Mouse (Mus musculus) embryonic stem cell, embryonic (primary cell): Measurements from ENCODE around the gene Ube3c.
"Not testable (repeated sequence)": the region's sequence is repeated elsewhere in the genome, so short reads cannot be mapped to it uniquely, and the experiment has no call there.

Experiments
- CTCF ChIA-PET, 4 experiments: fragments of 300-600 bp in 2 of 4; fragments of 350-600 bp in 2 of 4; sonication (Branson Sonifier 250); formaldehyde crosslinking; loops; one replicate each; lab custom pipeline; 2022; ENCODE audit warnings: inconsistent platforms in 2 of 4; lab: Charles Lee
- POLR2A ChIA-PET, 4 experiments: fragments of 300-600 bp in 2 of 4; fragments of 350-600 bp in 2 of 4; sonication (Branson Sonifier 250); formaldehyde crosslinking; loops; one replicate each; lab custom pipeline; 2022; ENCODE audit warnings: antibody characterized with exemption in 4 of 4, inconsistent platforms in 1 of 4; lab: Charles Lee

Gene Ube3c

GRCm38 (mm10) chr5:29568848-29569377 is at the start of gene Ube3c:
Gene Ube3c (plus strand): TSS chr5:29569242.
- ChIA-PET CTCF (interaction anchor here in 2 of 4 experiments (0.9 to 1.3 kb wide), 2 partner anchors 8 to 91 kb away, joined by 3 read pairs; partner anchors contain the start of gene Mnx1 (in 1 of the 2)), POLR2A (interaction anchor here in 3 of 4 experiments (0.5 to 2.1 kb wide), 18 partner anchors 10 to 1740 kb away, joined by 3 to 7 read pairs (median 3); partner anchors contain the start of genes Atraid (in 1 of the 3), Dnajb6 (in 1 of the 3), Hadha (in 1 of the 3) and Hadhb (in 1 of the 3))

GRCm38 (mm10) chr5:29560111-29560510 is 8.9 kb upstream of the Ube3c start:
- POLR2A ChIA-PET, result interaction anchor here in 2 of 4 experiments (0.5 to 1.5 kb wide), 4 partner anchors 8 to 182 kb away, joined by 3 read pairs; partner anchors contain the start of genes Lmbr1 (in 1 of the 2) and Mnx1 (in 1 of the 2)

GRCm38 (mm10) chr5:29560667-29561066 is 8.4 kb upstream of the Ube3c start:
- ChIA-PET CTCF (interaction anchor here (0.6 to 1.3 kb wide), 14 partner anchors 9 to 454 kb away, joined by 3 to 8 read pairs (median 3); partner anchors contain the start of gene Ube3c (in 1 of the 4)), POLR2A (interaction anchor here in 2 of 4 experiments (1.2 to 1.5 kb wide), 3 partner anchors 8 to 182 kb away, joined by 3 read pairs; partner anchors contain the start of genes Lmbr1 (in 1 of the 2) and Mnx1 (in 1 of the 2))

More at GRCm38 (mm10) chr5:29560111-29560510, 8.9 kb upstream of the Ube3c start:
- CTCF ChIA-PET, result interaction anchor here in 2 of 4 experiments (1.0 to 1.3 kb wide), 5 partner anchors 65 to 128 kb away, joined by 3 to 4 read pairs (median 3); no protein-coding TSS in a partner anchor

- POLR2A ChIA-PET, result interaction anchor here (0.5 to 2.1 kb wide), 31 partner anchors 9 to 1479 kb away, joined by 3 to 18 read pairs (median 3); partner anchors contain the start of genes Dnajb6 (in 2 of the 4), Atraid (in 1 of the 4), Garem2 (in 1 of the 4) and Gm5129 (in 1 of the 4)
- CTCF ChIA-PET, result interaction anchor here in 3 of 4 experiments (0.8 to 1.7 kb wide), 5 partner anchors 9 to 91 kb away, joined by 3 to 4 read pairs (median 3); partner anchors contain the start of gene Mnx1 (in 1 of the 3)
Observed at GRCm38 (mm10) chr5:29569378-29570280, 587 bp downstream of the Ube3c start.

GRCm38 (mm10) chr5:29574286-29574685 is 5.2 kb downstream of the Ube3c start:
- POLR2A ChIA-PET, result interaction anchor here in 1 of 4 experiments (1.0 kb wide), 1 partner anchor 79 kb away, joined by 5 read pairs; no protein-coding TSS in a partner anchor
- CTCF ChIA-PET, result not testable (repeated sequence)

- POLR2A ChIA-PET, result no interaction called here
- CTCF ChIA-PET, result no interaction called here
Observed at GRCm38 (mm10) chr5:29575085-29575484, 6.0 kb downstream of the Ube3c start.

- CTCF ChIA-PET, result interaction anchor here in 2 of 4 experiments (0.6 kb wide), 2 partner anchors 94 to 95 kb away, joined by 3 read pairs; no protein-coding TSS in a partner anchor
- POLR2A ChIA-PET, result interaction anchor here in 2 of 4 experiments (1.1 to 2.1 kb wide), 2 partner anchors 8 to 9 kb away, joined by 3 to 18 read pairs; no protein-coding TSS in a partner anchor
Observed at GRCm38 (mm10) chr5:29577795-29578631, 9.0 kb downstream of the Ube3c start.

GRCm38 (mm10) chr5:29583880-29584595 is 15.0 kb downstream of the Ube3c start:
- CTCF ChIA-PET, result no interaction called here

GRCm38 (mm10) chr5:29592161-29592560 is 23.1 kb downstream of the Ube3c start:
- CTCF ChIA-PET, POLR2A ChIA-PET: not testable (repeated sequence)

More at GRCm38 (mm10) chr5:29583880-29584595, 15.0 kb downstream of the Ube3c start:
- POLR2A ChIA-PET, result interaction anchor here in 1 of 4 experiments (2.3 kb wide), 1 partner anchor 14 kb away, joined by 11 read pairs; no protein-coding TSS in a partner anchor

- ChIA-PET POLR2A (interaction anchor here in 1 of 4 experiments (0.6 kb wide), 1 partner anchor 32 kb away, joined by 3 read pairs; no protein-coding TSS in a partner anchor), CTCF (no interaction called here)
Observed at GRCm38 (mm10) chr5:29606546-29606945, 37.5 kb downstream of the Ube3c start.

- ChIA-PET POLR2A (interaction anchor here in 1 of 4 experiments (0.6 kb wide), 1 partner anchor 38 kb away, joined by 3 read pairs; no protein-coding TSS in a partner anchor), CTCF (interaction anchor here in 1 of 4 experiments (0.8 kb wide), 1 partner anchor 66 kb away, joined by 3 read pairs; no protein-coding TSS in a partner anchor)
Observed at GRCm38 (mm10) chr5:29625610-29626009, 56.6 kb downstream of the Ube3c start.

- POLR2A ChIA-PET, result interaction anchor here in 2 of 4 experiments (0.5 to 1.2 kb wide), 3 partner anchors 11 to 196 kb away, joined by 3 read pairs; partner anchors contain the start of gene Nom1 (in 1 of the 2)
- CTCF ChIA-PET, result no interaction called here
Observed at GRCm38 (mm10) chr5:29629941-29630340, 60.9 kb downstream of the Ube3c start.

- ChIA-PET POLR2A (interaction anchor here in 2 of 4 experiments (0.6 to 1.5 kb wide), 6 partner anchors 9 to 253 kb away, joined by 3 to 5 read pairs (median 3); partner anchors contain the start of gene Lmbr1 (in 1 of the 2)), CTCF (no interaction called here)
Observed at GRCm38 (mm10) chr5:29631711-29632110, 62.7 kb downstream of the Ube3c start.

- ChIA-PET CTCF (interaction anchor here in 2 of 4 experiments (0.6 to 1.4 kb wide), 2 partner anchors 75 to 503 kb away, joined by 3 read pairs; no protein-coding TSS in a partner anchor), POLR2A (interaction anchor here in 2 of 4 experiments (0.6 to 1.1 kb wide), 3 partner anchors 14 to 22 kb away, joined by 3 read pairs; no protein-coding TSS in a partner anchor)
Observed at GRCm38 (mm10) chr5:29636298-29636697, 67.3 kb downstream of the Ube3c start.

GRCm38 (mm10) chr5:29636884-29637283 is 67.8 kb downstream of the Ube3c start:
- POLR2A ChIA-PET, result interaction anchor here in 1 of 4 experiments (0.9 to 1.1 kb wide), 2 partner anchors 13 to 21 kb away, joined by 3 read pairs; no protein-coding TSS in a partner anchor
- CTCF ChIA-PET, result interaction anchor here in 2 of 4 experiments (0.6 to 1.4 kb wide), 2 partner anchors 76 to 502 kb away, joined by 3 read pairs; no protein-coding TSS in a partner anchor
